Mouse (Mus musculus) stomach, postnatal 0 days (tissue): ENCODE results near the gene Gpr137c.

Source experiments
- CTCF ChIP-seq: IDR thresholded peaks from 2 replicates; pipeline ENCODE4 v1.5.1; 2016; ENCODE audit warnings: antibody characterized with exemption, low read depth, mild to moderate bottlenecking, moderate library complexity
- EP300 ChIP-seq: optimal IDR thresholded peaks from 2 replicates; pipeline ENCODE3; 2016; ENCODE audit warnings: antibody characterized with exemption

DNA sequence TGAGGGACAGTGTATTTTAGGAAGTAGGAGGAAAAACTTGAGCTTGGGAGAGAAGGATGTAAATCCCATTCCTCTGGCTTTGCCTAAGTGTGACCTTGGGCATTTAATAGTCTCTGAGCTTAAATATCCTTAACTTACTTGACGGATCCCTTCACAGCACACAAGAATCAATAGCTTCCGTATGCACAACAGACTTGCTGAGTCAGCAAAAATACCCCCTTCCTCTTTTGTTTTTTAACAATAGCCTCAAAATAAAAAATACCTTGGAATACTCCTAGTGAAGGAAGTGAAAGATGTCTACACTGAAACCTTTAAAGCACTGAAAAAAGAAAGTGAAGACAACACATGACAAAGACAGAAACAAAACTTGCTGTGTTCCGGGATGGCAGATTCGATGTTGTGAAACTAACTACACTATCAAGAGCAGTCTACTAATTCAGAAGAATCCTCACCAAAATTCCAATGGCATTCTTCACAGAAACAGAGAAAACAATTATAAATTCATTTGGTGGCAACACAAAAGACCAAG, 32.1 kb downstream of the Gpr137c start:
- no peak for TF ChIP-seq CTCF
- no peak for TF ChIP-seq EP300
